Mouse (Mus musculus) liver, embryonic 11.5 days (tissue): ENCODE data around the gene Msh6. TPM values are rescaled to one million over a fixed set of nuclear protein-coding genes. Genes with fewer than 3 reads are reported as not detected.
"Not testable (repeated sequence)": the region's sequence is repeated elsewhere in the genome, so short reads cannot be mapped to it uniquely, and the experiment has no call there.

Experiments
- ATAC-seq: fragments of 200-750 bp; cut with Nextera tagmentation; replicated peaks from 2 replicates; pipeline ENCODE4 v1.8.0; 2017; ENCODE audit warnings: moderate number of reproducible peaks, mild to moderate bottlenecking, moderate TSS enrichment, moderate library complexity; ENCODE audit not compliant: low FRiP score
- DNase-seq: peaks from one replicate; pipeline ENCODE4 v3.0.0-alpha.2; 2017; ENCODE audit warnings: low spot score
- H3K27ac ChIP-seq: fragments of 300-500 bp; sonication (generic); 2 replicates; pipeline ENCODE4 v1.5.1; 2014; ENCODE audit warnings: mild to moderate bottlenecking, low read depth, low read length, control low read depth
- H3K27me3 ChIP-seq: fragments of 300-500 bp; sonication (generic); replicated peaks from 2 replicates; pipeline ENCODE4 v1.6.1; 2014; ENCODE audit warnings: low read length, mixed read lengths; ENCODE audit not compliant: control insufficient read depth, insufficient read depth
- H3K36me3 ChIP-seq: fragments of 300-500 bp; sonication (generic); 2 replicates; pipeline ENCODE4 v1.6.1; 2014; ENCODE audit warnings: mild to moderate bottlenecking, low read length, moderate library complexity, mixed read lengths; ENCODE audit not compliant: control insufficient read depth, insufficient read depth
- H3K4me1 ChIP-seq: fragments of 300-500 bp; sonication (generic); replicated peaks from 2 replicates; pipeline ENCODE4 v1.6.1; 2014; ENCODE audit warnings: low read length, mixed read lengths; ENCODE audit not compliant: control insufficient read depth, insufficient read depth
- H3K4me2 ChIP-seq: fragments of 300-500 bp; sonication (generic); 2 replicates; pipeline ENCODE4 v1.6.1; 2014; ENCODE audit warnings: mild to moderate bottlenecking, control low read depth, moderate library complexity
- H3K4me3 ChIP-seq: fragments of 300-500 bp; sonication (generic); 2 replicates; pipeline ENCODE4 v1.5.1; 2014; ENCODE audit warnings: low read depth, low read length, control low read depth
- H3K9ac ChIP-seq: fragments of 300-500 bp; sonication (generic); 2 replicates; pipeline ENCODE4 v1.6.1; 2014; ENCODE audit warnings: low read depth, low read length, control low read depth
- H3K9me3 ChIP-seq: fragments of 300-500 bp; sonication (generic); 2 replicates; pipeline ENCODE4 v1.6.1; 2016; ENCODE audit warnings: low read length, inconsistent platforms, mixed read lengths; ENCODE audit not compliant: control insufficient read depth
- WGBS: fragments of 180-500 bp; shearing (Covaris S2); extraction: QIAGEN DNeasy Blood & Tissue Kit; methylation state at CpG from one replicate; pipeline ENCODE4 v1.1.7; 2014; 5-methylcytosine and 5-hydroxymethylcytosine counted together
- polyA plus RNA-seq: library from polyadenylated mRNA; unstranded; fragments of >200 nt; fragmentation: Nextera tagmentation; extraction: Ambion mirVana; gene quantifications from 2 replicates; pipeline ENCODE4 v1.2.1, GENCODE M21; 2014

Msh6 gene
- polyA plus RNA-seq, 1 experiment from 2014 or later, result 69.0 TPM

DNA sequence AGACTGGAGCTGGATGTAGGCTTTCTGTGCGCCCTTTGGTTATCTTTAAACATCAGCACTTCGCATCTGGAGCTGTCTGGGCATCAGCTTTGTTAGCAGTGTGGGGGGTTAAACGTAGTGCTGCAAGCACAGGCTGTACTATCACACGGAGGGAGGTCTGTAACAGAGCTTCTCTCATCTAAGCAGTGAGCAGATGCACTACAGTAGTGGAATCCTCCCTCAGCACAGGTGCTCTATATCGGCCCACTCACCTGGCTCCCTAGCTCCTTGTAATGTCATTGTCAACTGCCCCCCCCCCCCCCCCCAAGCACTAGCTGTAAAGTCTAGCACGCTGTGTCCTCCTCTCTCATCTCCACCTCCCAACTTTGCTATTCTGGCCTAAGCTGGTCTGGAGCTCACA is 12.6 kb downstream of the Msh6 start:
- Histone ChIP-seq H3K4me1 (no peaks in the 10 kb centered on the region), H3K4me2 (no peak overlapping the region), H3K4me3 (no peak overlapping the region), H3K9ac (no peak overlapping the region), H3K9me3 (no peaks in the 10 kb centered on the region), H3K27me3 (no peaks in the 10 kb centered on the region), H3K27ac (no peak overlapping the region), H3K36me3 (peaks cover 46% of the 10 kb centered on the region)
- peak; percentile 29 for DNase-seq
- WGBS, result 74% methylated on average over 6 of the region's 6 CpGs
- ATAC-seq, result no peak

DNA sequence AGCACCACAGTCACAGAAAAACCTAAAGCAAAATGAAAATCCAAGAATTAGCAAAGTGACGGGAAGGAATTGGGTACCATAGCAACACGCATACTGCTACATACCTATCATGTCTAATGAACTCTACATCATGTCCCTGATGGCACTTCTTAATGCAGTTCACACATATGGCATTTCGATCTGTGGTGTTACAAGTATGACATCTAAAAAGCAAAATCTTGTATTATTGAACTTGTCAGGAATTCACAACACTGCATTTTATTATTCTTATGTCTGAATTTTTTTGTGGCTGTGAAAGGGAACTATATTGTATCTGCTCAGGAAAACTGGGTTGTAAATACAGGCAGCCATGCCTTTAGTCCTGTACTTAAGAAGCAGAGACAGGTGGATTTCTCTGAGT is 17.3 kb downstream of the Msh6 start:
- DNase-seq, result peak; percentile 24
- no peak for ATAC-seq
- peaks cover 24% of the 10 kb centered on the region for H3K36me3 ChIP-seq
- H3K4me1 ChIP-seq, result no peaks in the 10 kb centered on the region
- no peak overlapping the region for H3K9ac ChIP-seq
- H3K4me3 ChIP-seq, result no peak overlapping the region
- no peak overlapping the region for H3K27ac ChIP-seq
- no peak overlapping the region for H3K4me2 ChIP-seq
- 89% methylated on average over 3 of the region's 3 CpGs for WGBS
- no peaks in the 10 kb centered on the region for H3K9me3 ChIP-seq
- no peaks in the 10 kb centered on the region for H3K27me3 ChIP-seq

DNA sequence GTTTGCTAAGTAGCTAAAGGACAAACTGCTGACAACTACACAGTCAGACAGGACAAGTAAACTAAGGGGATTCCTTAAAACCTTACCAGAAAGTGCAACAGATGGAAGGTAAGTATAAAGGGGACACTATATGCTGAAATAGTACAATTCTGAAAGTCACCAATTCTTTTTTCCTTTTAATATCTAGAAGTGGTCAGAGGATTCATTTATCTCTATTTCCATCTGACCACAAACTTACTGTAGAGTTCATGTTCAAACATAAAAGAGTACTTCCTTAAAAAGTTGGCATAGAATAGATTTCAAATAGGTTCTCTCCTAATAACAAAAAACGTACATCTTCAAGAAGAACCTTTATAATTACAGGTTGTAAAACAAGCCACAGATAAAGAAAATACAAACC is 18.5 kb downstream of the Msh6 start:
- no peak overlapping the region for H3K27ac ChIP-seq
- H3K4me3 ChIP-seq, result no peak overlapping the region
- peaks cover 22% of the 10 kb centered on the region for H3K36me3 ChIP-seq
- ATAC-seq (no peak), DNase-seq (no peak)
- H3K27me3 ChIP-seq, result no peaks in the 10 kb centered on the region
- H3K9me3 ChIP-seq, result no peaks in the 10 kb centered on the region
- no peak overlapping the region for H3K9ac ChIP-seq
- H3K4me1 ChIP-seq, result no peaks in the 10 kb centered on the region
- no peak overlapping the region for H3K4me2 ChIP-seq
- 87% methylated on average over 1 of the region's 1 CpGs for WGBS

DNA sequence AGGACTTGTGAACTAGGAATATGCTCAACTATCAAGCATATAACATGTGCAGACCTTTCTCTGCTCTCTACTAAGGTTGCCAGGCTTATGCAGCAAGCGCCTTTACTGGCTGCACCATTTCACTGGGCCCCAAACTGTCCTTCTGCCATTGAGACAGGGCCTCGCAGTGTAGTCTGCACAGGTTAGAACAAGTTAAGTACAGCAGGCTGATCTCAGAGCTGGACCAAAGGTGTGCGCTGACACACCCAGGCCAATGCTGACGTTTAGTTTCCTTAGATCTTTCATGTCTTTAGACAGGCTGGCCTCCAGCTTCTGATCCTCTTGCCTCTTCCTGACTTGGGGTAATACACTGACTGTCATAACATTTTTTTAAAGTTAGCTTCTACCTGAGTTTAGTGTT is 22.9 kb downstream of the Msh6 start:
- peaks cover 24% of the 10 kb centered on the region for H3K36me3 ChIP-seq
- H3K9me3 ChIP-seq, result no peaks in the 10 kb centered on the region
- no peak overlapping the region for H3K4me3 ChIP-seq
- WGBS, result 89% methylated on average over 4 of the region's 4 CpGs
- no peak overlapping the region for H3K27ac ChIP-seq
- H3K4me2 ChIP-seq, result no peak overlapping the region
- H3K4me1 ChIP-seq, result no peaks in the 10 kb centered on the region
- H3K9ac ChIP-seq, result no peak overlapping the region
- DNase-seq (no peak), ATAC-seq (no peak)
- H3K27me3 ChIP-seq, result no peaks in the 10 kb centered on the region

DNA sequence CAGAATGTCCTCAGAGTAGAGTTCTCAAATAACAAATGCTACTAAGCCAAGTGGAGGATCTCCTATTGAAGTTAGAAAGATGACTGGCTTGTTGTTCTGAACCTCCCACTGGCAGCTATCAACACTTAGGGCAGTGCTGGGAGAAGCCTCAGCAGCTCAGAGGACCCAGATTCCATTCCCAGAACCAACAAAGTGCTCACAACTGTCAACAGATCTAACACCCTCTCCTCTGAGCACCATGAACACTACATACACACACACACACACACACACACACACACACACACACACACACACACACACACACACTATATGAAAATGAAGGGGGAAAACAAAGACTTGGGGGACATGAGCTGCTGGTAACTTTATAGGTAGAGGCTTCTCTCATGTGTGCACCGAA is 30.0 kb downstream of the Msh6 start:
- H3K36me3 ChIP-seq, result peaks cover 13% of the 10 kb centered on the region
- H3K27me3 ChIP-seq, result no peaks in the 10 kb centered on the region
- no peak for DNase-seq

DNA sequence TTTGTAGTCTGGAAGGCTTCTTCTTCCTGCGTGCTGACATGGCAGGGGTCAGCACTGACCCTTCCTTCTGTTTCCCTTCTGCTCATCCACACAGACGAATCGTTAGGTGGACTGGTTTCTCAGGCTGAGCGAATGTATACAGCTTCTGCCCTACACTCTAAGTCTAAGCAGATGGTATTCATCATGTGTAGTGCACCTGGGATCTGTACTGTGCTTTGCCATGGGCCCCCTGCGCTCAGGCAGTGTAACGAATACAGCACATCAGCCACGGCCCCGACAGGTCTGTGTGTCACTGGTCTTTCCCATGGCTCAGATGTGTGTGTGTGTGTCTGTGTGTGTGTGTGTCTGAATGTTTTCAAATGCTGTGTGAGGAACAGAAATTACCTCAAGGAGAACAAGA is 32.1 kb downstream of the Msh6 start:
- H3K4me2 ChIP-seq, result no peak overlapping the region
- H3K9me3 ChIP-seq, result no peaks in the 10 kb centered on the region
- H3K4me3 ChIP-seq, result no peak overlapping the region
- WGBS, result 86% methylated on average over 8 of the region's 8 CpGs
- H3K9ac ChIP-seq, result no peak overlapping the region
- no peaks in the 10 kb centered on the region for H3K27me3 ChIP-seq
- H3K4me1 ChIP-seq, result no peaks in the 10 kb centered on the region
- DNase-seq (no peak), ATAC-seq (no peak)
- peaks cover 18% of the 10 kb centered on the region for H3K36me3 ChIP-seq
- H3K27ac ChIP-seq, result no peak overlapping the region

More for the DNA sequence above, 30.0 kb downstream of the Msh6 start:
- Histone ChIP-seq H3K9me3 (no peaks in the 10 kb centered on the region), H3K27ac (no peak overlapping the region), H3K4me2 (no peak overlapping the region), H3K4me1 (no peaks in the 10 kb centered on the region), H3K9ac (no peak overlapping the region), H3K4me3 (no peak overlapping the region)
- ATAC-seq, result no peak
- 100% methylated on average over 1 of the region's 1 CpGs for WGBS

DNA sequence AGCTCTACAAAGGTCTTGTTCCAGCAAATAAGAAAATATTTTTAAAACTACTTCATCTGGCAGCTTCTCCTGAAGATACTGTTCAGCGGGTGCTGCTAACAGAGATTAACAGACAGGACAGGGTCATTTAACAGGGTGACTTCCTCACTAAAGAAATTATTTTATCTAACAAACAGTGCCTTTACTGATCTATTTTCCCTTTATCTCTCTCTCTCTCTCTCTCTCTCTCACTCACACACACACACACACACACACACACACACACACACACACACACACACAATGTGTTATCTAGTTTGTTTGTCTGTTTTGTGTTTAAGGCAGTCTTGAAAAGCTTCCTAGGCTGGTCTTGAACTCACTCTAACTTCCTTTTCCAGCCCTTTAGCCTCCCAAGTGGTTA is 39.6 kb downstream of the Msh6 start:
- no peaks in the 10 kb centered on the region for H3K9me3 ChIP-seq
- H3K4me2 ChIP-seq, result no peak overlapping the region
- H3K9ac ChIP-seq, result no peak overlapping the region
- no peak overlapping the region for H3K4me3 ChIP-seq
- ATAC-seq (no peak), DNase-seq (no peak)
- H3K4me1 ChIP-seq, result no peaks in the 10 kb centered on the region
- peaks cover 21% of the 10 kb centered on the region for H3K36me3 ChIP-seq
- WGBS, result 72% methylated on average over 1 of the region's 1 CpGs
- no peaks in the 10 kb centered on the region for H3K27me3 ChIP-seq
- H3K27ac ChIP-seq, result no peak overlapping the region

DNA sequence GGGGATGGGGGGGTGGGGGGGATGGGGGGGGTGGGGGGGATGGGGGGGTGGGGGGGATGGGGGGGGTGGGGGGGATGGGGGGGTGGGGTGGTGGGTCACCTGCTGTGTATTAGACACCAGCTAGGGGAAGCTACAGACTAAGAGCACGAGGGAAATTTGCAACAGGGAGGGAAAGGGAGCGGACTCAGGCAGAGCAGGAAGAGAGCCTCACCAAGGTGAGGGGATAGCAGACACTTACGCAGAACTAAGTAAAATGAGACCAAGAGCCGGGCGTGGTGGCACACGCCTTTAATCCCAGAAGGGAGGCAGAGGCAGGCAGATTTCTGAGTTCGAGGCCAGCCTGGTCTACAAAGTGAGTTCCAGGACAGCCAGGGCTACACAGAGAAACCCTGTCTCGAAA is 41.2 kb downstream of the Msh6 start:
- DNase-seq, H3K9ac ChIP-seq, ATAC-seq, H3K4me3 ChIP-seq, H3K27ac ChIP-seq, H3K27me3 ChIP-seq, H3K4me2 ChIP-seq, H3K4me1 ChIP-seq, H3K9me3 ChIP-seq: not testable (repeated sequence)
- peaks cover 17% of the 10 kb centered on the region for H3K36me3 ChIP-seq
- 90% methylated on average over 8 of the region's 8 CpGs for WGBS

DNA sequence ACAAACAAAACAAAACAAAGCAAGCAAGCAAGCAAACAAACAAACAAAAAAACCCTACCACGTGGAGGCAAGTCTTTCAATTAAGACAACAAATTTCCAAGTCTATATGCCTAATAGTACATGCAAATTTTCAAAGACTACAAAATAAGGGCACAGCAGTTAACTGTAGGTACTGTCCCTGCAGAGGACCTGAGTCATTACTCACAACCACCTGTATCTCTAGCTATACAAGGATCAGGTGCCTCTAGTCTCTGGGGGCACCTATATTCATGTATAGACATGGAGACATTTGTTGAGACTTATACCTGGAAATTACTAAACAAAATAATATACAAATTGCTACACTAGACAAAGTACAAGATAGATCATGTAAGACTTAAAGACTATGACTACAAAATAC is 49.1 kb downstream of the Msh6 start:
- no peaks in the 10 kb centered on the region for H3K27me3 ChIP-seq
- H3K4me2 ChIP-seq, result no peak overlapping the region
- H3K4me1 ChIP-seq, result no peaks in the 10 kb centered on the region; the same call in 1 of the 2 replicates
- 89% methylated on average over 1 of the region's 1 CpGs for WGBS
- no peak overlapping the region for H3K9ac ChIP-seq
- no peak for ATAC-seq
- no peak for DNase-seq
- no peak overlapping the region for H3K27ac ChIP-seq
- no peaks in the 10 kb centered on the region for H3K36me3 ChIP-seq
- no peaks in the 10 kb centered on the region for H3K9me3 ChIP-seq
- H3K4me3 ChIP-seq, result no peak overlapping the region
